In the genomic region with DNA sequence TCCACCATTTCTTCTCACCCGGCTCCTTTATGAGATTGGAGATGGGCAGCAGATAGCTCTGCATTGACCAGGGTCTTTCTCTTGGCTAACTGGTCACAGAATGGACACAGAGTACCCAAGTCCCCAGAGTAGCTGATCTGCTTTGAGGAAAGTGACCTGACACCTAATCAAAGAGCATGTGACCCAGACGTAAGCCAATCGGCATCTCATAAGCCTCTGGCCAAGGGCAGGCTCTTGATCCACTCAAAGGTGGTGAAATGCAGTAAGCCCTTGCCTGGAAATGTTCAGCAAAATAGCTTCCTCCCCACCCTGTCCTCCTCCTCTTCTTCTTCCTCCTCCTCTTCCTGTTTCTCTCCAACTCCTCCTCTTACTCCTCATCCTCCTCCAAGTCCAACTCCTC, we compare ENCODE assay signal across 22 mouse cellular contexts.
"Had no signal": no experiment of that assay in that cellular context is flagged by ENCODE, and none has a peak within 500 bp of the region (broad histone marks: within the 10 kb centered on the region; RNA-seq: fewer than 3 reads in every experiment).

No protein-coding gene starts in this region.

- H3K4me2 ChIP-seq: heart, embryonic 13.5 days; heart, embryonic 15.5 days; hindbrain, embryonic 12.5 days; hindbrain, embryonic 14.5 days; intestine, embryonic 15.5 days; limb, embryonic 12.5 days; liver, embryonic 11.5 days had no signal

- H3K27me3 ChIP-seq: heart, embryonic 15.5 days; hindbrain, embryonic 12.5 days; intestine, embryonic 15.5 days; limb, embryonic 12.5 days had no signal

- H3K36me3 ChIP-seq: heart, embryonic 10.5 days; heart, embryonic 13.5 days; heart, embryonic 15.5 days; hindbrain, embryonic 10.5 days; hindbrain, embryonic 12.5 days; intestine, embryonic 15.5 days; limb, embryonic 10.5 days; limb, embryonic 12.5 days had no signal

- DNase-seq: gastrocnemius, adult 2 months; gastrocnemius, postnatal 10 days; gastrocnemius, postnatal 25 days; heart, postnatal 4 days; kidney, adult 18-20 months; kidney, adult 8-10 months; kidney, postnatal 10 days; kidney, postnatal 25 days; kidney, postnatal 4 days; liver had no signal

- H3K4me3 ChIP-seq: gastrocnemius, adult 2 months; heart, embryonic 10.5 days; heart, embryonic 13.5 days; heart, embryonic 15.5 days; hindbrain, embryonic 10.5 days; hindbrain, embryonic 12.5 days; intestine, embryonic 15.5 days; layer of hippocampus, adult 2 months; left cerebral cortex, adult 2 months; limb, embryonic 10.5 days; limb, embryonic 12.5 days had no signal
